Mouse (Mus musculus) liver, adult 2 months (tissue): ENCODE data around the gene Slc41a2. TPM values are rescaled to one million over a fixed set of nuclear protein-coding genes. Genes with fewer than 3 reads are reported as not detected.
A peak's percentile ranks its signal among the peaks of the same experiment; 100 is the strongest.

Experiments
- DNase-seq: peaks from one replicate; pipeline ENCODE4 v3.0.0-alpha.2; 2011; ENCODE audit warnings: low read depth, low spot score; ENCODE audit errors: extremely low read depth
- H3K27ac ChIP-seq: fragments of 200-500 bp; replicated peaks from 2 replicates; pipeline ENCODE4 v1.5.1; 2012; ENCODE audit warnings: low read depth, mild to moderate bottlenecking, control low read depth, inconsistent platforms, low read length; ENCODE audit not compliant: insufficient read depth
- H3K27me3 ChIP-seq: fragments of 200-500 bp; 2 replicates; pipeline ENCODE4 v1.6.1; 2012; ENCODE audit warnings: mild to moderate bottlenecking, moderate library complexity, low read length, inconsistent platforms; ENCODE audit not compliant: control insufficient read depth, insufficient read depth
- H3K36me3 ChIP-seq: fragments of 200-500 bp; 2 replicates; pipeline ENCODE4 v1.6.1; 2012; ENCODE audit warnings: low read length, inconsistent platforms; ENCODE audit not compliant: control insufficient read depth, insufficient read depth
- H3K4me1 ChIP-seq: fragments of 200-500 bp; 2 replicates; pipeline ENCODE4 v1.6.1; 2011; ENCODE audit warnings: low read length; ENCODE audit not compliant: control insufficient read depth, insufficient read depth
- H3K4me3 ChIP-seq: fragments of 200-500 bp; 2 replicates; pipeline ENCODE4 v1.5.1; 2011; ENCODE audit warnings: low read depth, mild to moderate bottlenecking, control low read depth, low read length, moderate library complexity; ENCODE audit not compliant: insufficient read depth
- H3K79me2 ChIP-seq: fragments of 200-500 bp; 2 replicates; pipeline ENCODE4 v1.6.1; 2012; ENCODE audit warnings: inconsistent platforms, mild to moderate bottlenecking, low read length, moderate library complexity; ENCODE audit not compliant: control insufficient read depth, insufficient read depth
- H3K9ac ChIP-seq: fragments of 200-500 bp; 2 replicates; pipeline ENCODE4 v1.6.1; 2012; ENCODE audit warnings: low read depth, mild to moderate bottlenecking, control low read depth, inconsistent platforms, low read length
- CTCF ChIP-seq: fragments of 200-500 bp; IDR thresholded peaks from 2 replicates; pipeline ENCODE4 v1.5.1; 2011; ENCODE audit warnings: low read depth, low read length, control low read depth
- POLR2A ChIP-seq: fragments of 200-500 bp; IDR thresholded peaks from 2 replicates; pipeline ENCODE4 v1.6.1; 2011; ENCODE audit warnings: low read length, control low read depth; ENCODE audit not compliant: insufficient read depth; ENCODE audit errors: extremely low read depth
- WGBS: fragments of 180-500 bp; shearing (Covaris S2); methylation state at CpG from one replicate; pipeline ENCODE4 v1.1.7; 2018; 5-methylcytosine and 5-hydroxymethylcytosine counted together
- polyA plus RNA-seq: library from polyadenylated mRNA; depleted of rRNA; stranded (reverse); fragments of >200 nt; gene quantifications from 2 replicates; pipeline ENCODE4 v1.2.3, GENCODE M21; 2012
- total RNA-seq: library from RNA; depleted of rRNA; stranded (reverse); fragments of >200 nt; gene quantifications from 2 replicates; pipeline ENCODE4 v1.2.3, GENCODE M21; 2014

Slc41a2 gene
- total and polyA plus RNA-seq, 2 experiments: 4.3 to 7.4 TPM

DNA sequence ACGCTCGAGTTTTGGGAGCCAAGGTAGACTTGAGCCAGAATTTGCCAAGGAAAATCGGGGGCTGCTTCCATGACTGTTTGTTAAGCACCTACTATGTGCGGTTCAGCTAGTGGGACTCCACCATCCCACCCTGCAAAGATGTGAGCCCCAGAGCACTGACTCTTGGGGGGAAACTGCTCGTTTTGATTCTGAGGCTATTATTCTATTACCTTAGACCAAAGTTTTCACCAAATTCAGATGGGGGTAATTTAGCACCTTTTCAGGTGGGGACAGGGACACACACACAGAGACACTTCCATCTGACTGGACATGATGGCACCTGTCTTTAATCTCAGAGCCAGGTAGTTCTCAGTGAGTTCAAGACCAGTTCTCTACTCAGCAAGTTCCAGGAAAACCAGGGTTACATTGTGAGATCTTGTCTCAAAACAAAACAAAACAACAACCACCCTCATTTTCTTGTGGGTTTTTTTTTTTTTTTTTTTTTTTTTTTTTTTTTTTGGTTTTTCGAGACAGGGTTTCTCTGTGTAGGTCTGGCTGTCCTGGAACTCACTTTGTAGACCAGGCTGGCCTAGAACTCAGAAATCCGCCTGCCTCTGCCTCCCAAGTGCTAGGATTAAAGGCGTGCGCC, 403 bp upstream of the Slc41a2 start:
- no peak for DNase-seq
- H3K27ac ChIP-seq: no peak overlapping the region
- H3K4me3 ChIP-seq: peak overlapping the region; percentile 73; the same call in 1 of the 2 replicates
- H3K36me3 ChIP-seq: no peaks in the 10 kb centered on the region
- 0 out of 2 replicates have a peak, but pooled peaks cover 3% of the 10 kb centered on the region for H3K4me1 ChIP-seq
- TF ChIP-seq CTCF (no peak), POLR2A (no peak)
- H3K27me3 ChIP-seq: no peaks in the 10 kb centered on the region
- H3K79me2 ChIP-seq: peaks cover 2% of the 10 kb centered on the region; the same call in 1 of the 2 replicates
- 45% methylated on average over 8 of the region's 9 CpGs for WGBS
- no peak overlapping the region for H3K9ac ChIP-seq

DNA sequence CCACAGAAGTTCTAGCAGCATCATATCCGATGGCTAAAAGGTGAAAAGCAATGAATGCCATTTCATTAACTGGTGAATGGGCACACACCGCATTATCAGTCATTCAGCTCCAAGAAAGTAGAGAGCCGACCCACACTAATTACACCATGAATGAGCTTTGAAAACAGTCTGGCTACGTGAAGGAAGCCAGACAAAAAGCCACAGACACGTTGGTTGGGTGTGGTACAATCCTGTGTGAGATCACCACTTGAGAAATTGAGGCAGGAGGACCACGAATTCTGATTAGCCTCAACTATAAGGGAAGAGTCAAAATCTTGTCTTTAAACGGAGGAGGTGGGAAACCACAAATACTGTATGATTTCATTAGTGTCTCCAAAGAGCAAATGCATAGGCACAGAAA, 1.3 kb downstream of the Slc41a2 start:
- 57% methylated on average over 7 of the region's 7 CpGs for WGBS
- H3K36me3 ChIP-seq: no peaks in the 10 kb centered on the region
- H3K9ac ChIP-seq: no peak overlapping the region
- DNase-seq: no peak
- 0 out of 2 replicates have a peak, but pooled peaks cover 3% of the 10 kb centered on the region for H3K4me1 ChIP-seq
- no peak overlapping the region for H3K27ac ChIP-seq
- H3K27me3 ChIP-seq: no peaks in the 10 kb centered on the region
- H3K4me3 ChIP-seq: no peak overlapping the region
- H3K79me2 ChIP-seq: peaks cover 2% of the 10 kb centered on the region; the same call in 1 of the 2 replicates
- TF ChIP-seq CTCF (no peak), POLR2A (no peak)

DNA sequence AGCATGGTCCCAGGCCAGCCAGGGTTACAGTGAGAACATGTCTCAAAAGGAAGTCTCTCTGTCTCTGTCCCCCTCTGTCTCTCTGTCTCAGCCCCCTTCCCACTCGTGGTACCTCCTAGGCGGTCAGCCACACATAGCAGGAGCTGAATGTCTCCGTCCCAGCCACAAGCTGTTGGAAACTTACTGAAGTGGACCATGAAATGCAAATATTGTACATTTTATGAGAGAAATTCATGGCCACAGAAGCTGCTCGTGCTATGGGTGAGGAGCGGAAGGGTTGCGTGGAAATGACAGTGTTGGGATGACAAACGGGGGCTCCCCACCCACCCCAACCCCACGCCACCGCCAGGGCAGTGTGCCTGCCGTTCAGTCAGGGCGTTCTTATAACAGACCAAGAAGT, 5.1 kb downstream of the Slc41a2 start:
- H3K4me1 ChIP-seq: peaks cover 5% of the 10 kb centered on the region; the same call in 1 of the 2 replicates
- no peaks in the 10 kb centered on the region for H3K27me3 ChIP-seq
- H3K9ac ChIP-seq: no peak overlapping the region
- peaks cover 2% of the 10 kb centered on the region; the same call in 1 of the 2 replicates for H3K79me2 ChIP-seq
- no peaks in the 10 kb centered on the region for H3K36me3 ChIP-seq
- no peak for DNase-seq
- no peak overlapping the region for H3K4me3 ChIP-seq
- TF ChIP-seq CTCF: no peak
- no peak for TF ChIP-seq POLR2A
- H3K27ac ChIP-seq: no peak overlapping the region
- 90% methylated on average over 11 of the region's 11 CpGs for WGBS

DNA sequence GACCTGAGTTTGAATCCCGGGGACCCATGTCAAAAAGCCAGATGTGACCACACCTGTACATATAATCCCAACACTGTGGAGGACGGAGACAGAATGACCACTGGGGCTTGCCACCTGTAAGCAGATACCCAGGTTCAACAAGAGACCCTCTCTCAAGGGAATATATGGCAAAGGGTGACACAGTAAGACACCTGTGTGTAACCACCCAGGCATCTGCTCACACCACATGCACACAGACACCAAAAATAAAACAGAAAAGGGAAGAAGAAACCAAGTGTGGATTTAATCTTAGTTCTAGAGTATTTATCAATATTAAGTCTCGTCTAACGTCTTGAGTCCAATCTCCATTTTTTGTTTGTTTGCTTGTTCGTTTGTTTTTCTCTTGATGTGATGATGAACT, 5.9 kb downstream of the Slc41a2 start:
- Histone ChIP-seq H3K27ac (no peak overlapping the region), H3K36me3 (no peaks in the 10 kb centered on the region), H3K79me2 (peaks cover 2% of the 10 kb centered on the region; the same call in 1 of the 2 replicates), H3K4me3 (no peak overlapping the region), H3K9ac (no peak overlapping the region), H3K27me3 (no peaks in the 10 kb centered on the region), H3K4me1 (peaks cover 9% of the 10 kb centered on the region)
- DNase-seq: no peak
- 94% methylated on average over 5 of the region's 5 CpGs for WGBS
- no peak for TF ChIP-seq CTCF
- TF ChIP-seq POLR2A: no peak

DNA sequence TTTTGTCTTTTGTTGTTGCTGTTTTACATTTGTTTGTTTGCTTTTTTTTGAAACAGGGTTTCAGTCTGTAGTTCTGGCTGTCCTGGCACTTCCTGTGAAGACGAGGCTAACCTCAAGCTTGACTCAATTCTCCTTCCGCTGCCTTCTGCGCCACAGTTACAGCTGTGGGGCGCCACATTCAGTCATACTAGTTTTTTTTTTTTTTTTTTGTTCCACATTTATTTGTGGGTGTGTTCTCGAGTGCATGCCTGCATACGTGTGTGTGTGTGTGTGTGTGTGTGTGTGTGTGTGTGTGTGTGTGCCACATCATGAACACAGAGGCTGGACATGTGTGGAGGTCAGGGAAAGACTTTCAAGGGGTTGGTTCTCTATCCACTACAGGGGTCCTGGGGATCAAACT, 7.3 kb downstream of the Slc41a2 start:
- H3K79me2 ChIP-seq: peaks cover 2% of the 10 kb centered on the region; the same call in 1 of the 2 replicates
- TF ChIP-seq POLR2A (no peak), CTCF (no peak)
- no peak overlapping the region for H3K27ac ChIP-seq
- H3K36me3 ChIP-seq: no peaks in the 10 kb centered on the region
- peaks cover 12% of the 10 kb centered on the region for H3K4me1 ChIP-seq
- WGBS: 84% methylated on average over 6 of the region's 6 CpGs
- H3K27me3 ChIP-seq: no peaks in the 10 kb centered on the region
- no peak for DNase-seq
- no peak overlapping the region for H3K9ac ChIP-seq
- H3K4me3 ChIP-seq: no peak overlapping the region

DNA sequence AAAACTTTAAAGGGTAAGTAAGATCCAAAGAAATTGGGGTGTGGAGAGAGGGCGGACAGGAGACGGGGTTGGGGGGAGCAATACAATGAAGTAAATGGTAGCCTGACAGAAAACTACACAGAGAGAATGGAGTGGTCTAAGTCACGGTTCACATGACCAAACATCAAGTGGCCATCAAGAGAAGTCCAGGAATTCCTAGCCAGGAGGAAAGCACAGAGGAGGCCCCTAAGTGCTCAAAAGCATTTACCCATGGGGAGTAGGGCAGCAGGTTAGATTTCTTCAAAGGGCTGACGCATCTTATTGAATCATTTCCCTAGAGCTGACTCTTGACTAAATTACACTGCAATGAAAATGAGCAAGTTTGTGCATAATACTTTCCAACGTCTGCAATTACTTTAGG, 8.9 kb downstream of the Slc41a2 start:
- Histone ChIP-seq H3K79me2 (no peaks in the 10 kb centered on the region), H3K4me3 (no peak overlapping the region), H3K27ac (no peak overlapping the region), H3K27me3 (no peaks in the 10 kb centered on the region), H3K4me1 (peaks cover 23% of the 10 kb centered on the region), H3K36me3 (no peaks in the 10 kb centered on the region), H3K9ac (no peak overlapping the region)
- WGBS: 94% methylated on average over 5 of the region's 5 CpGs
- TF ChIP-seq POLR2A (no peak), CTCF (no peak)
- DNase-seq: no peak
